Mouse (Mus musculus): ENCODE measurements around the gene Skint8.
"Not testable (repeated sequence)": the region's sequence is repeated elsewhere in the genome, so short reads cannot be mapped to it uniquely, and the experiment has no call there.

The Skint8 gene

GRCm38 (mm10) chr4:111919092-111919491, at the start of gene Skint8:
Gene Skint8, plus strand, starts transcription at chr4:111919392.
- DNase-seq = no peak

GRCm38 (mm10) chr4:111880112-111880875, 38.9 kb upstream of the Skint8 start:
- no peak for DNase-seq

GRCm38 (mm10) chr4:111883543-111883942, 35.6 kb upstream of the Skint8 start:
- no peak for DNase-seq

GRCm38 (mm10) chr4:111886018-111886417, 33.2 kb upstream of the Skint8 start:
- peak; percentile 39 for DNase-seq

- peak; percentile 60 for DNase-seq
Measured at GRCm38 (mm10) chr4:111886607-111887006, 32.6 kb upstream of the Skint8 start.

GRCm38 (mm10) chr4:111892138-111892537, 27.1 kb upstream of the Skint8 start:
- DNase-seq = no peak

- DNase-seq = no peak
Measured at GRCm38 (mm10) chr4:111897755-111898154, 21.4 kb upstream of the Skint8 start.

- DNase-seq = no peak
Measured at GRCm38 (mm10) chr4:111898566-111898965, 20.6 kb upstream of the Skint8 start.

- DNase-seq = not testable (repeated sequence)
Measured at GRCm38 (mm10) chr4:111900491-111900890, 18.7 kb upstream of the Skint8 start.

GRCm38 (mm10) chr4:111901473-111901872, 17.7 kb upstream of the Skint8 start:
- no peak for DNase-seq

- DNase-seq = no peak
Measured at GRCm38 (mm10) chr4:111902775-111903174, 16.4 kb upstream of the Skint8 start, which contains the start of gene Slc5a9. Gene Slc5a9, minus strand, starts transcription at chr4:111902918.

GRCm38 (mm10) chr4:111907926-111908325, 11.3 kb upstream of the Skint8 start:
- DNase-seq = no peak

- no peak for DNase-seq
Measured at GRCm38 (mm10) chr4:111961309-111961708, 42.1 kb downstream of the Skint8 start.

- DNase-seq = not testable (repeated sequence)
Measured at GRCm38 (mm10) chr4:111963241-111963640, 44.0 kb downstream of the Skint8 start.

GRCm38 (mm10) chr4:111963669-111964068, 44.5 kb downstream of the Skint8 start:
- no peak for DNase-seq

GRCm38 (mm10) chr4:111972623-111973022, 53.4 kb downstream of the Skint8 start, which contains the start of gene Skint7:
Gene Skint7, plus strand, starts transcription at chr4:111972923.
- DNase-seq = no peak

Measured in layer of hippocampus, adult 9-11 months (tissue).